Mouse (Mus musculus) ovary, adult 18-20 months (tissue): ENCODE measurements around the gene Ubiad1.

ENCODE experiments used
- DNase-seq: peaks from one replicate; pipeline ENCODE4 v3.0.0; 2022; ENCODE audit warnings: low spot score, mixed read lengths

Gene Ubiad1

DNA sequence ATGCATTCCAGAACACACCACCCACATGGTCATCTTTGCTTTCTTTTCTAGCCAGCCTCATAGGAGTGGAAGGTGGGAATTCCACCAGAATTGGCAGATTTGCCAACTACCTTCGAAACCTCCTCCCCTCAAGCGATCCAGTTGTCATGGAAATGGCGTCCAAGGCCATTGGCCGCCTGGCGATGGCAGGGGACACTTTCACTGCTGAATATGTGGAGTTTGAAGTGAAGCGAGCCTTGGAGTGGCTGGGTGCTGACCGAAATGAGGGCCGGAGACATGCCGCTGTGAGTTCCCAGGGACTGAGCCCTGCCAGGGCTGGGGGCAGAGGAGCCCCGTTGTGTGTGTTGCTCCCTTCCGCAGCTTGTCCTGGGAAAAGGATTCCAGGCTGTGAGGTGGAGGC is 9.1 kb upstream of the Ubiad1 start:
- no peak for DNase-seq

DNA sequence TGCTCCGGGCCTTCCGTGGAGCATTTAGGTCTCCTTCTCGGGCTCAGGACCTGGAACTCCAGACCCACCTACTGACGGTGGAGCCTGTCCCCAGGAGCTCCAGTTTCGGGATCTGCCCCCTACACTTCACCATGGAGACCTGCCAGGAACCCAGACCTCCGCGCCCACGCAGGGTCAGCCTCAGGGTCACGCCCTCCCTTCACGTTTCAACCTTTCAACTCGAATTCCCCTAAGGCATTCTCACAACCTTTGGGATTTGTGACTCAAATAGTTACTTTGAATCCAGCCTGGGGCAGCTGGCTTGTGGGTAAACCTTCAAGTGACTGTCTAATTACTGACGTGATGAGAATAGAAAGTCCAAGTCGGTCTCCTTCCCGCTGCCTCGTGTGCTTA is 4.3 kb upstream of the Ubiad1 start:
- DNase-seq, result peak; percentile 15

DNA sequence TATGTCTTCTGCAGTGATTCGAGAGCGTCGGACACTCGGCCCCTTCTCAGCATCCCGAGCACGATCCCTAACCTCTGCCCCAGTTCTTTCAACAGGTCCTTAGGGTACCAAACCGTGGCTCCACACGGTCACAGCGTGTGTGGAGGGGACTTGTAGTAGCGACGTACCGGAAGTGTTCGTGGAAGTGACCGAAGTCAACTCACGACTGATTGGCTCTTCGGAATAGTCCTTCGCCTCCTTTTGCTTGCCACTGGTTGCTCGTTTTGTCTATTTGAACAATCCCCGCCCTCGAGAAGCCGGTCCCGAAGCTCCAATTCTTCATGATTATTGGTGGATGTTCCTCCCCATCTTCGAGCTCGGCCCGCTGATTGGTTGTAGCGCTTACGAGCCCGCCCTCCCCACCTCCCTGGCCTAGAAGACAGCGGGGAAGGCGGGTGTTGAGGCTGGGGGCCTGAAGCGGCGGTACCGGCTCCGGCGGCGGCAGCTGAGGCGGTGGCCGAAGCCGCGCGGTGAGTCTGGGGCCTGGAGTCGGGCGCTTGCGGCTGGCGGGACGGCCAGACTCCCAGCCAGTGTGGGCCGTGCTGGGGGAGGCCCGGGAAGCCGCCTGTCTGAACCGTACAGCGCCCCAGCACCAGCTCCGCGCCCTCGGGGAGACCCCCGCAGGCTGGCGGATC is 3.7 kb upstream of the Ubiad1 start, which contains the start of gene Mtor:
TSS of gene Mtor (plus strand) at position 433 of the 674 bp plus-strand sequence.
- DNase-seq, result peak; percentile 95

DNA sequence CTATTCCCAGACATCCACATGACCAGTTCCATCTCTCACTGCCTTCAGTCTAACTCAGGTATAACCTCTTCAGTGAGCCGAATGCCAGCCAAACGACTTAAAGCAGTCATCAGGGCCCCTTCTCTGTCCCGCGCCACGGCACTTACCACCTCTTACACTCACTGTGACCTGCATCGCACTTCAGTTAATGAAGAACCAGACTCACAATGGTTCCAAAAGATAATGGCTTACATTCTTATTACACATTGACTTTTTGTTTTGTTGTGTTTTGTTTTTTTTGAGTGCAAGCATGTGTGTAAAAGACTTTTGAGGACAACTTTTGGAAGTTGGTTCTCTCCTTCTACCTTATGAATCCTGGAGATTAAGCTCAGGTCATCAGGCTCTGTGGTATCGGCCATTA is 2.0 kb downstream of the Ubiad1 start:
- DNase-seq, result no peak

DNA sequence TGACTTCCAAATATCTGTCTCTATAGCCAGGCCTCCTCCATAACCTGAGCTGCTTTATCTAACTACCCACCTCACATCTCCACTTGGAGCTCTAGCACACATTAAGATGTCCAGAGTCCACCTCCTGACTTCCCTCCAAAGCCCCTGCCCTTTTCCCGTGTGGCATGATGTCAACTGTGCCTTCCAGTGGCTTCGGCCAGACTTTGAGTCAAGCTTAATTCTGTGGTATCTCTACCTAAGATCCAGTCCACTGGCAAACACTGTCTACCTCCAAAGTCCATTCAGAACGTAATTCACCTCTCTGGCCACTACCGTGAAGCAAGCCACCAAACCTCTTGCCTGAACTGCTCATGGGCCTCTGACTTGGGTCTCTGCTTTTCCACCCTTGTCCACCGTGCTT is 2.6 kb downstream of the Ubiad1 start:
- no peak for DNase-seq

DNA sequence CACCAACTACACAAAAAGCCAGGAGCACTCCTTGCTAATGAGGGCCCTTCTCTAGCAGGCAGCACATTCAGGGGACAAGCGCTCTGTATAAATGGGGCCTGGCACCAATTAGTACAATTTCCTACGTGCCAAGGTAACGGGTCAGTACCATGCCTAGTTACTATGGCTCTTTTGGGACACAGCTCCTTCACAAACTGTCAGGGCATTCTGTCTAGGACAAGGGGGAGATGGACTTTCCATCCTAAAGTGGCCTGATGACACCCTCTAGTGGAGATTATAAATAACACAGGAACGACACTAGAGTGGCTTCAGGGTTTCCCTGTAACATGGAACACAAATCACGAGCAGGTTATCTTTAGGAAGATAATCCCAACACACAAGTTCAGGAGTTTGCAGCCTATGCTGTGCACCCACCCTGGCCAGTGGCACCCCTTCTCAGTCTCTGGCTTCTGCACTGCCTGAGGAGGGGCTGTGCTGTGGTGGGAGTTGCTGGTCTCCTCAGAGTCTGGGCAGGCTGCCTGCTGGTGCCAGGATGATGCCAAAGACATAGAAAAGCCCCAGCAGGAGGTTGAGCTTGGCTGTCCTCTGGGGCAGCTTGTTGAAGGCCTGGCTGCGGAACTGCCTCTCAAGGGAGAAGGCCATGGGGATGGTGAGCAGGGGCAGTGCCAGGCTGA is 8.8 kb downstream of the Ubiad1 start:
- no peak for DNase-seq

DNA sequence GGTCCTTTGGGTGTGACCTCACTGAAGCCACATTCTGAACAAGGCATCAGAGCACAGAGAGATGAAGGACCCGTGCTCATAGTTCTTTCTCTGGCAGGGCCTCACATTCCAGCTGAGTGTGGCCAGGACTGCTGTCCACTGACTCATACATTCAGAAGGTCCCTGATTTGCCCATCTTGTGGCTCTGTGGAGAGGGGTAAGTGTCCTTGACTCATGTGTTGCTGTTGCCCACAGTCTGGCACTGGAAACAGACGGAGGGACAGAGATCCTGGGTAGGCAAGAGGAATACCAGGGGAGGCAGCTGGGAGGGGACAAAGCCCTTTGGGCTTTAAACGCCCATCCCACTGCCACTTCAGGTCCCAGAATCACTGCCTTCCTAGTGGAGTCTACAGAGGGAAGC is 9.5 kb downstream of the Ubiad1 start:
- no peak for DNase-seq

DNA sequence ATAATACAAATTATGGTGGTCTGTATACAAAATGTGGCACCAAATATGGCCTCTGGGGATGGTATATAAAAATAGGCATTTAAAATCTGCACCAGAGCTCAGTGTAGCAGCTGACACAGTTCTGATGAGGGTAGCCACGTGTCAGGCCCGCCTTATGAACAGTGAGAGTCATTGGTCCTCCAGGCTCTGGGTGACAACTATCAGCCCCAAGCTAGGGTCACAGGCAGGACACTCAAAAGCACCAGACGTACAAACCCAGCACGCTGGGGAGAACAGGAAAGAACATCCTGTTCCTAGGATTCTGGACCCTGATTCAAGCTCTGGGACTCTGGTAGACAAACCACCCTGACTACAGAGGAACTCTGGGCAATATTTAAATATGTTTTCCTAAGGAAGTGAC is 10.0 kb downstream of the Ubiad1 start:
- DNase-seq, result no peak

DNA sequence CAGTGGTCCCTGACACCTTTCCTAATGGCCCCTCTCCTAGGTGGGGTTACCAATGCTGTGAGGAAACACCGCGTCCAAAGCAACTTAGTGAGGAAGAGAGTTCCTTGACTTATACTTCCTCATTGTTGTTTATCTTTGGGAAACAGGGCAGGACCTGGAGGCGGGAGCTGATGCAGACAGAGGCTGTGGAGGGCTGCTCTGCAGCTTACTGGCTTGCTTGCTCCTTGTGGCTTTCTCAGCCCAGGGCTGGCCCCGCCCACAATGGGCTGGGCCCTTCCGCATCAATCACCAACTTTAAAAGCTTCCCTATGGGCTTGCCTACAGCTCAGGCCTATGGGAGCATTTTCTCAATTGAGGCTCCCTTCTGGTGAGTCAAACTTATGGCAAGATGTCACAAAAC is 10.8 kb downstream of the Ubiad1 start:
- DNase-seq, result no peak

DNA sequence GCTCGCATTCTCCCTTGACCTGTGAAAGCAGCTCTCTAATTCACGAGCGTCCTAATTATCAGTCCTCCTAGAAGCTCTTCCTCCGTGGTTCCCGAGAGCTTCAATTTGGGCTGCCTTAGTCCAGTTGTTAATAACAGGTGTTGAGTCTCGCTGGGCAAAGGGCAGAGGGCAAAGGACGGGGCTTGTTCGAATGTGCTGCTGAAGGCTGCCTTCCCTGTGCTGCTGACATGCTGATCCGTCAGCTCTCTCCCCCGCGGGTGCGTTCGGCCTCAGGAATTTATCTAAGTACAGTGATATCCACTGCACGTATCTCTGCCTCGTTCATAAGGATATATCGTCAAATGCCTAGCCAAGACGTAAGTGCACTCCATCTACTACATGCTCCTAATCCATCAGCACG is 11.2 kb downstream of the Ubiad1 start:
- no peak for DNase-seq

DNA sequence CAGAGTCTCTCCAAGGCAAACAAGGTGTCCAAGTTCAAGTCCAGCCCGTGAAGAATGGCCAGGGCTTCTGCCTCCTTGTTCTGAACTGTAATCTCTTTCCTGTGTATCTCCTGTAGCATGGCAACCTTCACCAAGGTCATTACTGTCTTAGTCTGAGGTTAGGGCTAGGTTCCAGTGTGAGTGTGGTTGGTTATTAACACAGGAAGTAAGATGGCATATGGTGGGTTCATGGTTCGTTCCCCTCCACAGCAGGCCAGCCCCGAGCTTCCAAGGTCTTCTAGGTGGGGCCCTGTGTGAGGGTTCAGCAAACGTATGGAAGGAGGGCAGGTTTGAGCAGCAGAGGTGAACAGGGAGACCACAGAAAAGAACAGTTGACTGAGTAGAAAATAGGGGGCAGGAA is 12.1 kb downstream of the Ubiad1 start:
- no peak for DNase-seq

DNA sequence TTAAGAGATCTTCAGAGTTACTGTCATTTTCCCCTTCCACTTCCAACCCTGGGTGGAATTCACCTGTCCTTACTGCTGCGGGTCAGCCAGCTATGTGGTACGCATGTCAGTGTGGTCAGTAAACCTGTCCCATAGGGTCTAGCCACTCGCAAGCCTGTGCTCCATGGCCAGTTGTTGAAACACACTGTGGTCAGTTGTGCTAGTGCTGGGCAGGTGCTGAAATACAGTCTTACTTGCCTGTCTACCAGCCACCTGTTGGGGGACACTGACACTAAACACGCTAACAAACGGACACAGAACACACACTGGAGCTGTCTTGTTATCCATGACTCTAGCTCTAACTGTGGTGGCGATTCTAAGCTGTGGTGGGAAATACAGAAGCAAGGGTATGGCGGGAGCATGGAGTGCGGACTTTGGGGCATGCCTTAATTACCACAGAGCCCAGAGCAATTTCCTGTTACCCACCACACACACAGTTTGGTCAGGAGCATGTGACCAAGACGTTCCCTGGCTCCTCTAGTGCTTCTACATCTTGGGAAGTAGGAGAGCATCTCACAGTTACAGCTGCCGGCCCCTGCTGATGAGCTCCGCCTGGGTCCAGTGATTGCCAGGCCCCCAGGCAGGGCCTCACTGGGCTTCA is 13.6 kb downstream of the Ubiad1 start:
- no peak for DNase-seq

DNA sequence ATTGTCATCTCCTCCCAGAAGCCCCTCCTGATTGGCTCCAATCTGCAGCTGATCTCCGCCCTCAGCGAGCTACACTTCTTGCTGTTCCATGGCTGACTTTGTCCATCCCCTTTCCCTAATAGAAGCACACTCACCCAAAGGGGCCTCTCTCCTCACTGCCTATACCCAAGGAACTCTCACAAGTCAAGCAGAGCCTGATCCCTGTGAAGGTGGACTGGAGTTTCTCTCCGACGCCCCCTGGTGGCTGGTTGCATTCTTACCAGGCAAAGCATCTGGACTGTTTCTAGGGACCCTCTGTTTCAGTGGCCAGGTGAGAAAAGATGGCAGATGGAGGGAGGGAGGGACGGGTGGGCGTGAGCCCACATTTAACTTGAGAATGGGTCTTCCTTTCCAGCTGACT is 14.9 kb downstream of the Ubiad1 start:
- no peak for DNase-seq

DNA sequence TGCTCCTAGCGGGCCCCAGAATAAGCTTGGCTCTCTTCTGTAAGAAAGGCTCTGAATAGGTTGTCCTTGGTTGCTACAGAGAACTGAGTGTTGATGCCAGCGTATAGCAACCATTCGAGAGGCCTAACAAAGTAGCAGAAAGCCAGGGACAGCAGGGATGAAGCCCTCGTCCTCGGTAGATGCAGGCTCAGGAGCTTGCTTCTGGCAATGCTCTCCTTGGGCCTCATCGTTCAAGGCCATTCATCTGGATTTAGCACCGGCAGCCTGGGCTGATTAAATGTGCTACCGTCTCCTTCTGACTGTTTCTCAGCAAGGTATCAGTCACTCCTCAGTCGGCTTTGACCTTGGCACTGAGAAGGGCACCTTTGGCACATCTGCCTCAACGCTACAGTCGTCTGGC is 15.4 kb downstream of the Ubiad1 start:
- DNase-seq, result no peak

DNA sequence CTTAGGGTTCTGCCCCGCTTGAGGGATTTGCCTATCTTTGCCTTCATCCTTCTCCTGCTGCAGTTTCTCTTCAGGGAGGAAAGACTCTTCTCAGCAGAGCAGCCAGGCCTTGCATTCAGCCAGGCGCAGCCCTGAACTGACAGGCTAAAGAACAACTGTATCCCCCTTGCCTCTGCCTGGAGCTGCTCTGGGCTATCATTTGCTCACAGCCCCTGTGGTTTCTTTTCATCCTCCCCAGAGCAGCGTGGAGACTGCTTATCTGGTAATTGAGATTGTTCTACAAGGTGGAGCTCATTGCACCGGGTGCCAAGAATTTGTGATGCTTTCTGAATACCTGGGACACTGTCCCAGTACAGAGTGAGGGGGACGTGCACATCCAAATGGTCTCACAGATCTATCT is 16.0 kb downstream of the Ubiad1 start:
- no peak for DNase-seq

DNA sequence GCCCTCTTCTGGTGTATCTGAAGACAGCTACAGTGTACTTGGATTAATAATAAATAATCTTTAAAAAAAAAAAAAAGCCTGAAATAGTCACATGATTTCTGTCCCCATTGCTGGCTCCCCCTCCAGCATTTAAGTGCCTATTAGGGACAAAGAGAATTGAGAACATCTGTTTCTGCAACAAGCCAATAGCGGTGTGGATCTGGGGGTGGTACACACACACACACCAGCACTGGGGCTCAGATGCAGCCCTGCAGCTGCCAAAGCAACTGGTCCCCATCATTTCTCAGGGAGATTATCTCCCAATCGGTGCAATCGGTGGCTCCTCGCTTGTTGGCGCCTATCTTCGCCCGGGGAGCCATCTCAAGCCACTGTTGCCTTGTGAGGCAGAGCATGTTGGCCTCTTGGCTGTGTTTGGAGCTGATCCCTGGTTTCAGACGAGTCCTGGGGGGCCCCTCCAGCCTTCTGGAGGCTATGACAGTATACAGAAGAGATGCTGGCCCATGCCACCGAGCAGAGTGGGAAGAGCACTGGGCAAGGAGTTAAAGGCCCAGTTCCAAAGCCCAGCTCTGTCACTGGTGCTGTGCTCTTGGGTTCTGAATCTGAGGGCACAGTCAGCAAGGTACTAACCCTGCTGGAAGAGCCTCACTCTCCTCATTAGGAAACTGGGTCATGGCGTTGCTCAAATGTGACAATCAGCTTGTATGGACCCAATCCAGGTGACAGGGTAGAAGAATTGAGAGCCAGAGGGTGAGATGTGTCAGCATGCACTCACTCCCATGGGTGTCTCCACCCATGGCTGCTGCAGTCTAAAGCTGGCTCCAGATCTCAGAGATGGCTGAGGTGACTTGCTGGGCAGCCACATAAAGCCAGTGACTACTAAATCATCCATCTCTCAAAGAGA is 17.4 kb downstream of the Ubiad1 start:
- no peak for DNase-seq

DNA sequence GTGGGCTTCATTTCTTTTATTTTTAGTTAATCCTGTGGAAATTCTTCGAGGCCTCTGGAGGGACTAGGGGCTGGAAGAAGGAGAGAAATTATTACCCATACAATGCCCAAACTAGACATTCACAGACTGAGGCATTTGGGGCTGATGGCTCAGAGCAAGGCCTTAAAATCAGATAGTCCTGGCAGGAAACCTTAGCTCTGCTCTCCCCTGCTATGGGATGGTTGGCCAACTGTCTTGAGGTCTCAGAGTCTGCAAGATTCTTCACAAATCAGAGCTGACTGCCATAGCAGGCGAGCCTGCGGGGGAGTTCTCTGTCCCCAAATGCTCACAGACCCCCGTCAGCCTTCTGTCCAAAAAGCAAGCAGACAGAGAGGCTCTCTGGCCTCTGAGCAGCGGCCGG is 27.0 kb downstream of the Ubiad1 start:
- DNase-seq, result no peak

DNA sequence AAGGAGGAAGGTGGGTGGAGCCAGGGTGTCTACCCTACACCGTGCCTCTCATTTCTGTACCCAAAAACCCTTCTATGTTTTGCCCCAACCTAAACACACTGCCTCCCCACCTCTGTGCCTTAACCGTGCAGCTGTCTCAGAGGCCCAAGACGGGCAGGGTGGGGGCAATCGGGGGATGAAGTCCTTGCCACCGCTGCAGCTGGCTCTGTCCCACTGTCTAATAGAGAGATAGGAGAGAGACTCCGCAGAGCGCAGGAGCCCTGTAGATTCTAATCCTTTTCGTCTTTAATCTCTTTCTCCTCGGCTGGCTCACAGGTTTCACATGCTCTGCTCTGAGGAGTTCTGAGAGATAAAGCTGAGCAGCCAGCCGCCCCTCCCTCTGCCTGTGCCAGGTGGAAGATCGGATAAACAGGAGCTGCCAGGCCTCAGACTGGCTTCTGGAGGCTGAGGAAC is 27.5 kb downstream of the Ubiad1 start:
- no peak for DNase-seq

DNA sequence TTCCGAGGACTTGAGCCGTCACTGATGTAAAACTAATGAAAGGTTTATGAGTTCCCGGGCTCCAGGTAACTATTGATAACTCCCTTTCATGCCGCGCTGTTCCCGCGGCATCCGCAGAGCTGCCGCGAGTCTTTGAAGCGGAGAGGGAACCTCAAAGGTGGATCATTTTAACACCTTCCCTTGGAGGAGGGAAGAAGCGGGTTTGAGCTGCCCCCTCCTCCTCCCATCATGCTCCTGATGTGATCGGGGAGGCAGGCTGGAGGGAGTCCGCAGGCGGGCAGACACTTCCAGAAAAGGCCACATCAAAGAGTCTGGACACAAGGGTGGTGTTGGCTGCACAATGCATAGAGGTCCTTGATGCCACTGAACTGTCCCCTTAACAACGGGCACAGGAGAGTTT is 29.0 kb downstream of the Ubiad1 start:
- DNase-seq, result no peak

DNA sequence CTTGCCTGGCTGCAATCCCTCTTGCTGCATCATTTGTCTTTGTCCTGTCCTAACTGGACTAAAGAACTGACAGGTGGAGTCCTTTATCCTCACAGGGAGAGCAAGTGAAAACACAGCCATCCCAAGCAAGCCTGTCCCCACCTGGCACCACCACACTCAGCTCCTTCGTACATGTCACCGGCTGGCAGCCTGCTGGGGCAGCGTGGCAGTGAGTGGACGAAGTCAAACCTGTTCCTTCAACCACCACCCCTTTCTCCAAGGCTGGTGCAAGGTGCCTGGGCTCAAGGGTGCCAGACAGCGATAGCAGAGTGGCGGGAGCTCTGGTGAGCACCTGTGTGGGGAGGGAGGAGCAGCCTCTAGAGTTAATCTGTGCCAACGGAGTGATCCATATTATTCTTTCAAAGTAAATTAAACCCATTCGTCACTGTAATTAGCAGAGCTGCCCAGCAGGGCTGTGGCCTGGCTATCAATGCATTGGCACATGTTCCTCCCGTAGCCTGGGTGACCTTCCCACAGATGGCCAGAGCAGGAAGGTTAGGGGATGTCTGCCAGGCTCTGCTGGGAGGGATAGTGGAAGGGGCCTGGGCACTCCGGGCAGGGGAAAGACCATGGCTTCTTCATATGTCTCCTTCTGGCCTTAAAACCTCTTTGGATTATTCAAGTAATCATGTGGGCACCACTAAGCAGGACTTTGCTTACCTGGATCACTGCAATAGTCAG is 36.2 kb downstream of the Ubiad1 start:
- DNase-seq, result no peak

DNA sequence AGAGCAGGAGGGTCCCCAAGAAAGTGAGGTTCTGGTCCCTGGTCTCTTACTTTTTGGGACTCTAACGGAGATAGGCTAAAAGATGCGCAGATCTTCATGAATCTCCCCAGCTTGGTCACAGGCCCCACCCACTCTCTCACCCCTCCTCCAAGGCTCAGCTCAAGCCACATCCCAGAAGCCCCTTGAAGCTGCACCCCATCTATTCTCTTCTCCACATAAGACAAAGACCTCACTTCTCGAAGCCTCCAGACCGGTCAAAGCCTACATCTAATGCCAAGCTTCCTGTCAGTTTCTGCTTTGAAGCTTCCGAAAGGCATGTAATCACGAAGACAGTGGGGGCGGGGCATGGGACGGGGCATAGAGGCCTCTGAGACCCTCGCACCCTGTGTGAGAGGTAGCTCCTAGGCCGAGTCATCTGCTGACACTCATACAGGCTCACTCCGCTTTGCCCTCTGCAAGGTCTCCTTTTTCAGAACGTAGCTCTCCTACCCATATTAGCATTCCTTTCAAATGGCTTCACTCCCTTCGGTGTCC is 39.2 kb downstream of the Ubiad1 start:
- no peak for DNase-seq
